Mouse (Mus musculus): Measurements from ENCODE around the gene Gm49416. TPM values are rescaled to one million over a fixed set of nuclear protein-coding genes. Genes with fewer than 3 reads are reported as not detected.
A peak's percentile ranks its signal among the peaks of the same experiment; 100 is the strongest.
"Not testable (repeated sequence)": the region's sequence is repeated elsewhere in the genome, so short reads cannot be mapped to it uniquely, and the experiment has no call there.

Gene Gm49416
- polyA plus RNA-seq, 1 experiment from 2014 or later, result not detected

DNA sequence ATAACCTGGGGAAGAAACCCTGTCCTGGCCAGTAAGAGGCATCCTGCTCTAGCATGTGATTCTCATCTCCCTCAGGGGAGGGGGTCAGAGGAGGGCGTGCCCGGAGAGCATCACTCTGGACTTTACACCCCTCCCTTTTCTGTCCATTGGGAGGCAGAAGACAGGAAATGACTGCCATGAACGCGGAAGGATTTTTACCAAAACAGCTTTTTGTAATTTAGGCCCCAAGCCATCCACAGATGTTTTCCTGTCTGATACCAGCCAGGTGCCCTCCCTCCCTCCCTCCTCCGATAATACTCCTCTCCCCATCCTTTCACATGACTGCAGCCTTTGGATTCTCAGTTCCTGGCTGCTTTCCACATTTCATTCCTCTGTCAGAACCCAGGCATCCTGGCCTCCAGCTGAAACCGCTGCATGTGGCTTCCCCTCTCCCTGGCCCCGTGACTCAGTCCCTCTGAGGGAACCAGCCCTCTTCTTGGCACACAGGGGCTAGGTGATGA lies 38.3 kb upstream of the Gm49416 start, which contains the start of gene Lrrn4cl:
Lrrn4cl (plus strand) TSS at position 367 of the 500 bp plus-strand sequence.
- Histone ChIP-seq H3K4me1 (replicated peaks; ENCODE audit: control insufficient read depth, insufficient read depth, low read length) (no peaks in the 10 kb centered on the region), H3K36me3 (ENCODE audit: control insufficient read depth, insufficient read depth, low read length) (peaks cover 3% of the 10 kb centered on the region; the same call in 1 of the 2 replicates), H3K4me2 (ENCODE audit: low read depth, low read length, severe bottlenecking) (no peak within 1 kb of the TSS), H3K9ac (ENCODE audit: low read length) (no peak within 1 kb of the TSS), H3K9me3 (ENCODE audit: control insufficient read depth, low read length) (no peaks in the 10 kb centered on the region), H3K27me3 (ENCODE audit: control insufficient read depth, insufficient read depth, low read length) (no peaks in the 10 kb centered on the region), H3K4me3 (ENCODE audit: low read depth, low read length) (no peak within 1 kb of the TSS), H3K27ac (ENCODE audit: low read depth, low read length) (no peak within 1 kb of the TSS)
- WGBS, result 39% methylated on average over 7 of the region's 7 CpGs
- DNase-seq (ENCODE audit: low spot score) (no peak), ATAC-seq (replicated peaks; ENCODE audit: low FRiP score) (no peak)

DNA sequence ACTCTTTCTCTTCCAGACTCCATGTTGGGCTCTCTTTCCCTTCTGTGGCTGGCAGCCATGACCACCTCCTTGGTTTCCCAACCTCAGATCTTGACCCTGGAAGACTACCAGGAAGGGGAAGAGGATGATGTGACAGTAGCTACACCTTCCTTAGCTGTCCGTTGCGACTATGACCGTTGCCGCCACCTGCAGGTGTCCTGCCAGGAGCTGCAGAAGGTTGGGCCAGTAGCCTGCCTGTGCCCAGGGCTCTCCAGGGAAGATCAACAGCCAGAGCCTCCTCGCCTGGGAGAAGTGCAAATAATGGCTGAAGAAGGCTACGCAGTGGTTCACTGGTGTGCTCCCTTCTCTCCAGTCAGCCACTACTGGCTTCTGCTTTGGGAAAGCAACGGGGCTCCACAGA lies 37.1 kb upstream of the Gm49416 start:
- H3K36me3 ChIP-seq (ENCODE audit: control insufficient read depth, insufficient read depth, low read length), result no peaks in the 10 kb centered on the region
- H3K27ac ChIP-seq (ENCODE audit: low read depth, low read length), result no peak overlapping the region
- no peak overlapping the region for H3K4me3 ChIP-seq (ENCODE audit: low read depth, low read length)
- DNase-seq (ENCODE audit: low spot score) (no peak), ATAC-seq (replicated peaks; ENCODE audit: low FRiP score) (no peak)
- H3K9ac ChIP-seq (ENCODE audit: low read length), result no peak overlapping the region
- WGBS, result 58% methylated on average over 7 of the region's 7 CpGs
- no peak overlapping the region for H3K4me2 ChIP-seq (ENCODE audit: low read depth, low read length, severe bottlenecking)
- no peaks in the 10 kb centered on the region for H3K27me3 ChIP-seq (ENCODE audit: control insufficient read depth, insufficient read depth, low read length)
- H3K4me1 ChIP-seq (replicated peaks; ENCODE audit: control insufficient read depth, insufficient read depth, low read length), result no peaks in the 10 kb centered on the region
- H3K9me3 ChIP-seq (ENCODE audit: control insufficient read depth, low read length), result no peaks in the 10 kb centered on the region

DNA sequence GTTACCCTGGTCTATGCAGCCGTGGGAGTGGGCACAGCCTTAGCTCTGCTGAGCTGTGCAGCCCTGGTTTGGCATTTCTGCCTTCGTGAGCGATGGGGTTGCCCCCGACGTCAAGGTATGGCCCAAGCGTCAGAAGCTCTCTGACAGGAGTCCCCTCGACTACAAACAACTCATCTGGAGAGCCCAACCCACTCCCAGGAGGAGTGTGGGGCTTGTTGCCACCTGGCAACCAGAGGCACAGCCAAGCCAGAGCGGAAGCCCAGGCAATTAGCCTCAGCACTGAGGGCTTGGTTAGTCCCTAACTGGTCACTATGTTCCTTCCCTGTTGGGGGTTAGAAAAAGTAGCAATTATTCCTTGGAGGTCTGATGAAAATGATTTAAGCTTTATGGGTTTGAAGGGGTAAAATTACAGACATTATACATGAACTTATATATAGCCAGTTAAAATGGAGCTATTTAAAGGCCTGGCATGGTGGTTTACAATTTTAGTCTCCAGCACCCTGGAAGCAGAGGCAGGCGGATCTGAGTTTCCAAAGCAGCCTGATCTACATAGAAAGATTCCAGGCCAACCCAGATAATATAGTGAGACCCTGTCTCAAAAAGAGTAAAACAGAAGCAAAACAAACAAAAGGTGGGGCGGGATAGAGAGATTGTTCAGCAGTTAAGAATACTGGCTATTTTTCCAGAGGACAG lies 36.3 kb upstream of the Gm49416 start:
- Histone ChIP-seq H3K9me3 (ENCODE audit: control insufficient read depth, low read length) (no peaks in the 10 kb centered on the region), H3K27me3 (ENCODE audit: control insufficient read depth, insufficient read depth, low read length) (no peaks in the 10 kb centered on the region), H3K9ac (ENCODE audit: low read length) (no peak overlapping the region), H3K36me3 (ENCODE audit: control insufficient read depth, insufficient read depth, low read length) (no peaks in the 10 kb centered on the region), H3K4me3 (ENCODE audit: low read depth, low read length) (no peak overlapping the region), H3K27ac (ENCODE audit: low read depth, low read length) (no peak overlapping the region), H3K4me2 (ENCODE audit: low read depth, low read length, severe bottlenecking) (no peak overlapping the region), H3K4me1 (replicated peaks; ENCODE audit: control insufficient read depth, insufficient read depth, low read length) (no peaks in the 10 kb centered on the region)
- ATAC-seq (replicated peaks; ENCODE audit: low FRiP score), result no peak
- DNase-seq (ENCODE audit: low spot score), result no peak
- WGBS, result 65% methylated on average over 10 of the region's 10 CpGs

DNA sequence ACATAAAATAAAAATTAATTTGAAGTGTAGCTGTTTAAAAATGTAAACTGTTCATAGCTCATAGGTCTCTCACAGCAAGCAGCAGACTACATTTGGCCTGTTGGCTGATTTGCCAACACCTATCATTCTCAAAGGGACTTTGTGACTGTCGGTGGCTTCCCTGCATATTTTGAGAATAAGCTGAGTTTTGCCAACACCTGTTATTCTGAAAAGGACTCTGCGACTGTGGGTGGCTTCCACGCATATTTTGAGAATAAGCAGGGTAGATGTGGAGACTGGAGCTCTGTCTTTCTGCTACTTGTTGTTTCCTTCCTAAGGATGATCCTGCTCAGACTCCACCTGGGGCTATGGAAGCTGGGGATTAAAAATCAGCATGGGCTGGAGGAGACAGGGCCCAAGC lies 35.6 kb upstream of the Gm49416 start:
- H3K9ac ChIP-seq (ENCODE audit: low read length), result no peak overlapping the region
- WGBS, result 87% methylated on average over 3 of the region's 3 CpGs
- no peak for DNase-seq (ENCODE audit: low spot score)
- H3K9me3 ChIP-seq (ENCODE audit: control insufficient read depth, low read length), result no peaks in the 10 kb centered on the region
- H3K36me3 ChIP-seq (ENCODE audit: control insufficient read depth, insufficient read depth, low read length), result no peaks in the 10 kb centered on the region
- H3K4me2 ChIP-seq (ENCODE audit: low read depth, low read length, severe bottlenecking), result no peak overlapping the region
- no peaks in the 10 kb centered on the region for H3K27me3 ChIP-seq (ENCODE audit: control insufficient read depth, insufficient read depth, low read length)
- no peaks in the 10 kb centered on the region for H3K4me1 ChIP-seq (replicated peaks; ENCODE audit: control insufficient read depth, insufficient read depth, low read length)
- H3K4me3 ChIP-seq (ENCODE audit: low read depth, low read length), result no peak overlapping the region
- no peak for ATAC-seq (replicated peaks; ENCODE audit: low FRiP score)
- no peak overlapping the region for H3K27ac ChIP-seq (ENCODE audit: low read depth, low read length)

DNA sequence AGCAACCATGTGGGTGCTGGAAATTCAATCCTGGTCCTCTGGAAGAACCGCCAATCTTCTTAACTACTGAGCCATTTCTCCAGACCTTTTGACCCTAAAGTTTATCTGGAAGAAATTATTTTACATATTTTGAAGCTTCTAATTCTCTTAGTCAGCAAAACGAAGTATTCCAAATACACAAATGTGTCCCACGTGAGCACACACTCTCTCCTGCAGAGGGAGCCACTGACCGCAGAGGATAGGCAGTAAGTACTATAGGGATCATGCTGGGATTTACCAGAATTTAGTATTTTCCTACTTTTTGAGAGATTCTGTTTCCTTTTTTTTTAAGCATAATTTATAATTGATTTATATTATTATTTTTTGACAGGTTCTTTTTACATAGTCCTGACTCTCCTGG lies 31.0 kb upstream of the Gm49416 start:
- DNase-seq (ENCODE audit: low spot score), result no peak
- Histone ChIP-seq H3K9ac (ENCODE audit: low read length) (no peak overlapping the region), H3K27ac (ENCODE audit: low read depth, low read length) (no peak overlapping the region), H3K4me1 (replicated peaks; ENCODE audit: control insufficient read depth, insufficient read depth, low read length) (no peaks in the 10 kb centered on the region), H3K4me3 (ENCODE audit: low read depth, low read length) (no peak overlapping the region), H3K9me3 (ENCODE audit: control insufficient read depth, low read length) (no peaks in the 10 kb centered on the region), H3K4me2 (ENCODE audit: low read depth, low read length, severe bottlenecking) (no peak overlapping the region), H3K27me3 (ENCODE audit: control insufficient read depth, insufficient read depth, low read length) (no peaks in the 10 kb centered on the region), H3K36me3 (ENCODE audit: control insufficient read depth, insufficient read depth, low read length) (no peaks in the 10 kb centered on the region)
- 46% methylated on average over 4 of the region's 4 CpGs for WGBS
- ATAC-seq (replicated peaks; ENCODE audit: low FRiP score), result no peak

DNA sequence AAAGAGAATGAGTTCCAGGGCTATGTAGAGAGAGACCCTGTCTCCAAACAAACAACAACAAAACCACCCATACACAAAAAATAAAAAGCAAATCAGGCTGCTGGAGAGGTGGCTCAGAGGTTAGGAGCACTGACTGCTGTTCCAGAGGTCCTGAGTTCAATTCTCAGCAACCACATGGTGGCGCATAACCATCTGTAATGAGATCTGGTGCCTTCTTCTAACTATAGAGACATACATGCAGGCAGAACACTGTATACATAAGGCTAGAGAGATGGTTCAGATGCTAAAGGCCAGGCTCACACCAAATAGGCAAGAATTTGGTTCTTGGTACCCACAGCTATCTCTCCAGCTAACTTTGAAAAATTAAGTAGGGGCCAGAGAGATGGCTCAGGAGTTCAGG lies 29.7 kb upstream of the Gm49416 start:
- Histone ChIP-seq H3K9ac (ENCODE audit: low read length) (no peak overlapping the region), H3K4me1 (replicated peaks; ENCODE audit: control insufficient read depth, insufficient read depth, low read length) (no peaks in the 10 kb centered on the region), H3K9me3 (ENCODE audit: control insufficient read depth, low read length) (no peaks in the 10 kb centered on the region), H3K27me3 (ENCODE audit: control insufficient read depth, insufficient read depth, low read length) (no peaks in the 10 kb centered on the region), H3K4me3 (ENCODE audit: low read depth, low read length) (no peak overlapping the region), H3K27ac (ENCODE audit: low read depth, low read length) (no peak overlapping the region), H3K4me2 (ENCODE audit: low read depth, low read length, severe bottlenecking) (no peak overlapping the region), H3K36me3 (ENCODE audit: control insufficient read depth, insufficient read depth, low read length) (no peaks in the 10 kb centered on the region)
- ATAC-seq (replicated peaks; ENCODE audit: low FRiP score) (no peak), DNase-seq (ENCODE audit: low spot score) (no peak)
- WGBS, result 31% methylated on average over 1 of the region's 1 CpGs

DNA sequence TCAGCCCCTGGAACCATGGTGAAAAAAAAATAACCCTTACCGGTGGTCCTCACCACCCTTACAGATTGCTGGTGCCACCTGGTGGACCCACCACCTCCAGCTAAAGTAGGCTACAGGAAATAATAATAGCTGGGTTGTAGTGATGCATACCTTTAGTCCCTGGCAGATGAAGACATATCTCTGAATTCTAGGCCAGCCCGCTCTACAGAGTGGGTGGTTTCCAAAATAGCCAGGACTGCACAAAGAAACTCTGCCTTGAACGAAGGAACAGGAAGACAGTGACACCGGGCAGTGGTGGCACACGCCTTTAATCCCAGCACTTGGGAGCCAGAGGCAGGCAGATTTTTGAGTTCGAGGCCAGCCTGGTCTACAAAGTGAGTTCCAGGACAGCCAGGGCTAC lies 24.5 kb upstream of the Gm49416 start:
- Histone ChIP-seq H3K27me3 (ENCODE audit: control insufficient read depth, insufficient read depth, low read length) (no peaks in the 10 kb centered on the region), H3K4me2 (ENCODE audit: low read depth, low read length, severe bottlenecking) (no peak overlapping the region), H3K27ac (ENCODE audit: low read depth, low read length) (no peak overlapping the region), H3K4me1 (replicated peaks; ENCODE audit: control insufficient read depth, insufficient read depth, low read length) (no peaks in the 10 kb centered on the region), H3K4me3 (ENCODE audit: low read depth, low read length) (no peak overlapping the region), H3K36me3 (ENCODE audit: control insufficient read depth, insufficient read depth, low read length) (no peaks in the 10 kb centered on the region), H3K9ac (ENCODE audit: low read length) (no peak overlapping the region), H3K9me3 (ENCODE audit: control insufficient read depth, low read length) (no peaks in the 10 kb centered on the region)
- DNase-seq (ENCODE audit: low spot score), result no peak
- no peak for ATAC-seq (replicated peaks; ENCODE audit: low FRiP score)
- WGBS, result 84% methylated on average over 6 of the region's 6 CpGs

DNA sequence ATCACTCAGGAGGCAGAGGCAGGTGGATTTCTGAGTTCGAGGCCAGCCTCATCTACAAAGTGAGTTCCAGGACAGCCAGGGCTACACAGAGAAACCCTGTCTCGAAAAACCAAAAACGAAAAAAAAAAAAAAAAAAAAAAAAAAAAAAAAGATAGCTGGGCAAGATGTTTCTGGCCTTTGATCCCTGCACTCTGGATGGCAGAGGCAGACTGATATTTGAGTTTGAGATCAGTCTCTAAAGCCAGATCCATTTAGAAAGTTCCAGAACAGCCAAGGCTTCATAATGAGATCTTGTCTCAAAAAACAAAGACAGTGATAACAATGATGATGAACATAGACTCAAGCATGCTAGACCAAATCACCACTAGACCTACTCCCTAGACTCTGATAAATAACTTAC lies 18.3 kb upstream of the Gm49416 start:
- not testable (repeated sequence) for DNase-seq (ENCODE audit: low spot score); ATAC-seq (replicated peaks; ENCODE audit: low FRiP score); H3K4me1 ChIP-seq (replicated peaks; ENCODE audit: control insufficient read depth, insufficient read depth, low read length); H3K9me3 ChIP-seq (ENCODE audit: control insufficient read depth, low read length); H3K27ac ChIP-seq (ENCODE audit: low read depth, low read length); H3K4me2 ChIP-seq (ENCODE audit: low read depth, low read length, severe bottlenecking); H3K36me3 ChIP-seq (ENCODE audit: control insufficient read depth, insufficient read depth, low read length); H3K27me3 ChIP-seq (ENCODE audit: control insufficient read depth, insufficient read depth, low read length)
- Histone ChIP-seq H3K9ac (ENCODE audit: low read length) (peak overlapping the region; percentile 60), H3K4me3 (ENCODE audit: low read depth, low read length) (peak overlapping the region; percentile 96; the same call in 1 of the 2 replicates)
- WGBS, result 81% methylated on average over 3 of the region's 3 CpGs

DNA sequence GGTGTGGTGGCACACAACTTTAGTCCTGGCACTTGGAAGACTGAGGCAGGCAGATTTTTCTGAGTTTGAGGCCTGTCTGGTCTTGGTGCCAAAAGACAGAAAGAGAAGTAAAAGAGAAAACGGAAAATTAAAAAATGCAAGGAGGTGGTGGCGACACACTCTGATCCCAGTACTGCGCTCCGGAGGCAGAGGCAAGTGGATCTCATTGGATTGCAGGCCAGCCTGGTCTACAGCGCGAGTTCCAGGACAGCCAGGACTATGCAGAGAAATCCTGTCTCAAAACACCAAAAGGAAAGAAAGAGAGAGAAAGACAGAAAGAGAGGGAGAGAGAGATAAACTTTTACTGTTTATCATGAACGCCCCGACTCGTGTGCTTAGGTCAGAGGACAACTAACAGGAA lies 17.9 kb upstream of the Gm49416 start:
- WGBS, result 67% methylated on average over 9 of the region's 9 CpGs
- Histone ChIP-seq H3K27ac (ENCODE audit: low read depth, low read length) (no peak overlapping the region; the same call in 1 of the 2 replicates), H3K36me3 (ENCODE audit: control insufficient read depth, insufficient read depth, low read length) (peaks cover 4% of the 10 kb centered on the region; the same call in 1 of the 2 replicates), H3K9me3 (ENCODE audit: control insufficient read depth, low read length) (no peaks in the 10 kb centered on the region), H3K4me2 (ENCODE audit: low read depth, low read length, severe bottlenecking) (peak overlapping the region; percentile 88), H3K4me1 (replicated peaks; ENCODE audit: control insufficient read depth, insufficient read depth, low read length) (peaks cover 7% of the 10 kb centered on the region; the same call in 1 of the 2 replicates), H3K27me3 (ENCODE audit: control insufficient read depth, insufficient read depth, low read length) (no peaks in the 10 kb centered on the region), H3K4me3 (ENCODE audit: low read depth, low read length) (peak overlapping the region; percentile 96), H3K9ac (ENCODE audit: low read length) (peak overlapping the region; percentile 60)
- peak; percentile 25; the same call in 1 of the 2 replicates for ATAC-seq (replicated peaks; ENCODE audit: low FRiP score)
- no peak for DNase-seq (ENCODE audit: low spot score)

All from forebrain, embryonic 11.5 days (tissue).